Mouse (Mus musculus) right cerebral cortex, adult 2 months (tissue): ENCODE data around the gene Cnga4.
"Not testable (repeated sequence)": the region's sequence is repeated elsewhere in the genome, so short reads cannot be mapped to it uniquely, and the experiment has no call there.

Experiments used
- DNase-seq, 2 experiments: peaks; one replicate each; pipeline ENCODE4 v3.0.0; 2021 to 2022; ENCODE audit warnings: low spot score in 2 of 2

Cnga4 gene

GRCm38 (mm10) chr7:105414385-105414784 is 10.0 kb downstream of the Cnga4 start:
- peak; percentile 74 for DNase-seq

- DNase-seq = no peak
Measured at GRCm38 (mm10) chr7:105416529-105416928, 12.2 kb downstream of the Cnga4 start.

DNA sequence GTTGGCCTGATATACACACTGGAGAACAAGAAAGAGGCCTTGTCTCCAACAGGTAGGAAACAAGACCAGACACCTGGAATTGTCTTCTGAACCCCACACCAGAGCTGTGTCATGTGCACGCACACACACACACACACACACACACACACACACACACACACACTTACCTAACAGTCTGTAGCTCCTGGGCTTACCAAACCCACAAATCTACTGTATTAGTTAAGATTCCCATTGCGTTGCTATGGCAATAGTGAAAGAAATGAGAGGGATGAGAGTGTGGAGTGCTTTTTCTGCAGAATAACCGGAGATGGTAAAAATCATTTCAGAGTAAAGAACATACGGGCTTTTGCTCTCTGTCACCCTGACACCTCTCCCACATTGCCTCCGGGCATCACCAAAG is 13.7 kb downstream of the Cnga4 start:
- DNase-seq = no peak

DNA sequence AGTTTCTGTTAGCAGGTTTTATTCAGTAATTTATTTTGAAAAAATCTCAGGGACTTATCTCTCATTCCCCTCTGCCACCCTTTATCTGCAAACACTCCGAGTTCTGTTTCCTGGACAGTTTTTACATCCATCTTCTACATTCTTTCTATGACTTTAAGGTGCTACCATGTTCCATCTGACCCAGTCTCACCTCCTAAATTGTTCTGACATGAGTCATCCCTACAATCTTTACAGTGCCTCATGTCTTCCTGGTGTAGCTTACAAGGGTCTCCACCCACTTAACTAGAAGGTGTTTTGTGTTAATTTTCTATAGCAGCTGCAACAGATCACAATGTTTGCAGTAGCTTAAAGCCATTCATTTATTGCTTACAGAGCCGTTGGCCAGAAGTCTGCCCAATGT is 16.5 kb downstream of the Cnga4 start:
- DNase-seq = no peak

DNA sequence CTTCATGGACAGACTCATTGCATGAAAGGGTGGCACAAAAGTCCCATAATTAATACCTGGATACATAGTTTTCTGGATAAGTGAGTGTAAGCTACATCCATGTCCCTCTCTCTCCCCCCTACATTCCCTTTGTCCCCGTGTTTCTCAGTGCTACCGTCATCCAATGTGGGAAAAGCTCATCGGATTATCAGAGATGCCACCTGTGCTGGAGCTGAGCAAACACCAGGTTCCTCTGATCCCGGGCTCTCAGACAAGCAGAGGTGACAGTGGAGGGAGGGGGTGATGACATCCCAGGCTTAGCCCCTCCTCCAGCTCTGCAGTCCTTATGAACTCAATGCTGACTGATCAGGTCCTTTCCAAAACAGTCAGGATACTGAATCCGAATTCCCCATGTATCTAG is 20.0 kb downstream of the Cnga4 start:
- no peak for DNase-seq

- peak; percentile 68 to 82 for DNase-seq
Measured at GRCm38 (mm10) chr7:105425424-105426043, 21.2 kb downstream of the Cnga4 start, which contains the start of gene Cckbr. Gene Cckbr, plus strand, starts transcription at chr7:105425731.

- DNase-seq = no peak
Measured at GRCm38 (mm10) chr7:105426051-105426450, 21.7 kb downstream of the Cnga4 start.

DNA sequence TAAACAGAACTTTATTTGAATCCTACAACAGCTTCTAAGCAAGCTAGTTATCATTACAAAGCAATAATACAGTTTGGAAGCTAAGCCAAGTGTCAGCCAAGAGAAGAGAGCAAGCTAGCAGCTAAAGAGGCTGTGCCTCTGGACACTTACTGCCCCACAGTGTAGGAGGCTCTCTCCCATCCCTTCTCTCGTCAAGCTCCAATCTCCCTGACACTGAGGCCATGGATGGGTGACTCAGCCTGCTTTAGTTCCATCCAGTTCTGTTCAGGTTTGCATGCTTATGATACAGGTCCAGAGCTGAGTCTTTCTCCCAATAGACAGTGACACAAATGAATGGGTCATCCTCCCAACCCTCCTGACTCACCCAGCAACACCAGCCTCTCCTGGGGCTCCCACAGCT is 27.7 kb downstream of the Cnga4 start:
- no peak for DNase-seq

DNA sequence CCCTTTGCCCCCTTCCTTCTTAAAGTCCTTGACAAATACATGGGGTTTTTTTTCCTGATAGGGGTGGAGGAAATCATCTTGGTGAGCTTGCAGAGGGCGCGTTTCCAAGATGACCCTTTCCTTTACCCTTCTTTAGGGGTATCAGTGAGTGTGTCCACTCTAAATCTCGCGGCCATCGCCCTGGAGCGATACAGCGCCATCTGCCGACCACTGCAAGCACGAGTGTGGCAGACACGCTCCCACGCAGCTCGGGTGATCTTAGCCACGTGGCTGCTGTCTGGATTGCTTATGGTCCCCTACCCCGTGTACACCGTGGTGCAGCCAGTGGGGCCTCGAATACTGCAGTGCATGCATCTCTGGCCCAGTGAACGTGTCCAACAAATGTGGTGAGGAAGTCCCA is 29.5 kb downstream of the Cnga4 start:
- no peak for DNase-seq

- DNase-seq = no peak
Measured at GRCm38 (mm10) chr7:105434798-105435197, 30.4 kb downstream of the Cnga4 start.

- DNase-seq = no peak
Measured at GRCm38 (mm10) chr7:105437979-105438772, 33.8 kb downstream of the Cnga4 start.

- no peak for DNase-seq
Measured at GRCm38 (mm10) chr7:105441426-105441825, 37.1 kb downstream of the Cnga4 start.

DNA sequence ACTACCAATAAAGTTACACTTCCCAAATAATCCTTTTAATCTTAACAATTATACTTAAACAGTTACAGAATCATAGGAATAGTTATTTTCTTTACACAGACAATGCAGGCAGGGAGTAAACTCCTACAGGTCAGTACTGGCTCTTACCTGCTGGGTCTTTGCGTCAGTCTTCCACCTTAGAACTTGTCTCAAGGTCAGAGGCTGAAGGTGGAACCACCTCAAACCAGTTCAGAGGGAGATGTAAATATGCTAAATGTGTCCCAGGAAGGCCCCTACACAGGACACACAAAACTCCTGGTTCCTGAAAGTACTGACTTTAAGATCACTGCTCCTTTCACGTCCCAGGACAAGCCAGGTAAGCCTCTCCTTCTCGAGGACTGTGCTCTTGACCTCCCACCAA is 40.7 kb downstream of the Cnga4 start:
- no peak for DNase-seq

DNA sequence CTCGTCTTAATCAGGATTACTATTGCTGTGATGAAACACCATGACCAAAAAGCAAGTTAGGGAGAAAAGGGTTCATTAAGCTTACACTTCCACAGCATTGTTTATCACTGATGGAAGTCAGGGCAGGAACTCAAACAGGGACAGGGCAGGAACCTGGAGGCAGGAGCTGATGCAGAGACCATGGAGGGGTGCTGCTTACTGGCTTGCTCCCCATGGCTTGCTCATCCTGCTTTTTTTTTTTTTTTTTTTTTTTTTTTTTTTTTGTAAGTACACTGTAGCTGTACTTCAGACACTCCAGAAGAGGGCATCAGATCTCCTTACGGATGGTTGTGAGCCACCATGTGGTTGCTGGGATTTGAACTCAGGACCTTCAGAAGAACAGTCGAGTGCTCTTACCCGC is 49.0 kb downstream of the Cnga4 start:
- not testable (repeated sequence) for DNase-seq
